Mouse (Mus musculus): ENCODE measurements around the gene Taf6l. TPM values are rescaled to one million over a fixed set of nuclear protein-coding genes. Genes with fewer than 3 reads are reported as not detected.
A peak's percentile ranks its signal among the peaks of the same experiment; 100 is the strongest.

Taf6l gene
- polyA plus RNA-seq, 1 experiment: 14.1 TPM

DNA sequence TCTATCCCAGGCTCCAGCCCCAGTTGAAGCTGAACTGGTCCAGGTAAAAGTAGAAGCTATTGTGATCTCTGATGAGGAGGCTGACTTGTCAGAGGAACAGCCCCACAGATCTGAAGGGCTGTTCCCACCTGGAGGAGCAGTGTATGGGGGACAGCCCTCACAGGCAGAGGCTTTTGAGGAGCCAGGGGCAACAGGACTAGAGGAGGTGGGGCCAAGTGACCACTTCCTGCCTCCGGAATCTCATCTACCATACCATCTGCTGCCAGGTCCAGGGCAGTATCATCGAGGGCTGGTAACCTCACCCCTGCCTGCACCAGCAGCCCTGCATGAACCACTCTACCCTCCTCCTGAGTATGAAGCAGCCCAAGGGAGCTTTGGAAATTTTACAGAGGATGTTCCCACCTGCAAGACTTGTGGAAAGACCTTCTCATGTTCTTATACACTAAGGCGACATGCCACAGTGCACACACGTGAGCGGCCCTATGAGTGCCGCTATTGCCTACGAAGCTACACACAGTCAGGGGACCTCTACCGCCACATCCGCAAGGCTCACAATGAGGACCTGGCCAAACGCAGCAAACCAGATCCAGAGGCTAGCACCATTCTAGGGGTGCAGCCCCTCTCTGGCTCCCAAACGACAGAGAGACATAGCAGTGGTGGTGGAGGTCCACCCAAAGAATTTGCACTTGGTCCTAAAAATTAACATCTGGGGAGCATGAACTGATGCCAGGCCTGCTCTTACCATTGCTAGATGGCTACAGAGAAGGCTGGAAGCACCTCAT, 17.9 kb upstream of the Taf6l start:
- H3K4me3 ChIP-seq (replicated peaks; ENCODE audit: insufficient read depth, low read depth, low read length): no peak overlapping the region
- H3K4me1 ChIP-seq (ENCODE audit: control insufficient read depth, insufficient read depth, low read length): no peaks in the 10 kb centered on the region; the same call in 1 of the 2 replicates
- TF ChIP-seq CTCF (IDR thresholded peaks at IDR 0.05; ENCODE audit: borderline replicate concordance, insufficient read depth, low read depth, low read length) (no peak), POLR2A (IDR thresholded peaks at IDR 0.05; ENCODE audit: borderline replicate concordance, insufficient read depth, low read length) (no peak)
- DNase-seq: no peak
- H3K27ac ChIP-seq (ENCODE audit: insufficient read depth, low read length): no peak overlapping the region
- WGBS: 87% methylated on average over 11 of the region's 11 CpGs
- no peaks in the 10 kb centered on the region for H3K27me3 ChIP-seq (ENCODE audit: control insufficient read depth, insufficient read depth, low read length)

DNA sequence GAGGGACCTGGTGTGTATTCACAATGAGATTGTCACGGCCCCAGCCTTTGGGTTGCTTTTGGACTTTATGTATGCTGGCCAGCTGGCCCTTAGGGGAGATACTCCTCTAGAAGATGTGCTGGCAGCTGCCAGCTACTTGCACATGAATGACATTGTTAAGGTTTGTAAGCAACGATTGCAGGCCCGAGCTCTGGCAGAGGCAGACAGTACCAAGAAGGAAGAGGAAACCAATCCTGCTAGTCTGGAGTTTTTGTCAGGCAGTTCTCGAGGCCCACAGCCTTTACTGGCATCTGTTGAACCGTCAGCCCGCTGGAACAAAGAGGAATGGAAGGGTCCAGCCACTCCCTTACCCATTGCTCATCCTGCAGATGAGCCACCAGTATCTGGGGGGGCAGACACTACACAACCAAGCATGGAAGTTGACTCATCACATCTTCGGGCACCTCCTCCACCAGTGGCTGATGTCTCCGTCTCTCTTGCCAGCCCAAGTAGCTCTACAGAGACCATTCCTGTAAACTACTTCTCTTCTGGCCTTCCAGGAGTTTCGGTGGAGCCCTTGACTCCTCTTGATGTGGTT, 17.1 kb upstream of the Taf6l start:
- H3K4me3 ChIP-seq (replicated peaks; ENCODE audit: insufficient read depth, low read depth, low read length): no peak overlapping the region

DNA sequence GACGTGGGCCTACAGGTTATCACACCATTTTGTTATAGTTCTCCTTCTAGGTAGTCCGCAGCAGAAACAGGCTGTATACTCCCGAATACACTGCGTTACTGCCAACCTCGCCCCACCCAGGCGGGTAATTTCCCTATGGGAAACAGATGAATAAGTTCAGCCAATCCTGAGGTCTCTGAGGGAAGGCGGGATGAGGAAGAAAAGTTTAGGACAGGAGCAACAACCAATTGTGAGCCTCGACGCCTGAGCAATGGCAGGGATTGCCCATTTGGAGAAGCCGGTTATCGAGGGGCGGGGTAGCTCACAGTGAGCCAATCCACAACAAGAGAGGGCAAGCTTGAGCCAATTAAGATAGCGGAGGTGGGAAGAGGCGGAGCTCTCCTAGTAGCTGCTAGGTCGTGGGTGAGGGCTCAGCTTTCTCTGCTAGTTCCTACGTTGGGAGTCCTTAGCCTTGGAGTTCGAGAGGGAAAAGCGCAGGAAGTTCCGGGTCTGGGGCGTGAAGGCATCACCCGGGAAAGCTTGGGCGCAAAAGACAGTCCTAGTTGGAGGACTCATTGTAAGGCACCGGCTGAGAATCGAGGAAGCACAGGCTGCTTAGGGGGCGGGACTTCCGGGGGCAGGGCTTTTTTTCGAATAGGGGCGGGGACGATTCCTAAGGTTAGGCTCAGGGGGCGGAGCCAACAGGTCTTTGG, 16.1 kb upstream of the Taf6l start, which contains the start of gene Zbtb3:
Zbtb3 (plus strand) TSS at position 426 of the 692 bp plus-strand sequence.
- TF ChIP-seq CTCF (IDR thresholded peaks at IDR 0.05; ENCODE audit: borderline replicate concordance, insufficient read depth, low read depth, low read length) (no peak), POLR2A (IDR thresholded peaks at IDR 0.05; ENCODE audit: borderline replicate concordance, insufficient read depth, low read length) (peak; percentile 69; the same call in 1 of the 2 replicates)
- peak within 1 kb of the TSS; percentile 89 for H3K4me3 ChIP-seq (replicated peaks; ENCODE audit: insufficient read depth, low read depth, low read length)
- WGBS: under 1% methylated on average over 30 of the region's 30 CpGs
- H3K27ac ChIP-seq (ENCODE audit: insufficient read depth, low read length): peak within 1 kb of the TSS; percentile 41; the same call in 1 of the 2 replicates
- no peaks in the 10 kb centered on the region for H3K27me3 ChIP-seq (ENCODE audit: control insufficient read depth, insufficient read depth, low read length)
- H3K4me1 ChIP-seq (ENCODE audit: control insufficient read depth, insufficient read depth, low read length): no peaks in the 10 kb centered on the region; the same call in 1 of the 2 replicates
- peak; percentile 95 to 99 for DNase-seq

More for the DNA sequence above, 17.1 kb upstream of the Taf6l start:
- 69% methylated on average over 9 of the region's 9 CpGs for WGBS
- Histone ChIP-seq H3K27me3 (ENCODE audit: control insufficient read depth, insufficient read depth, low read length) (no peaks in the 10 kb centered on the region), H3K27ac (ENCODE audit: insufficient read depth, low read length) (0 out of 2 replicates have a peak overlapping the region, but pooled peaks have one; percentile 6), H3K4me1 (ENCODE audit: control insufficient read depth, insufficient read depth, low read length) (no peaks in the 10 kb centered on the region; the same call in 1 of the 2 replicates)
- TF ChIP-seq POLR2A (IDR thresholded peaks at IDR 0.05; ENCODE audit: borderline replicate concordance, insufficient read depth, low read length): no peak
- TF ChIP-seq CTCF (IDR thresholded peaks at IDR 0.05; ENCODE audit: borderline replicate concordance, insufficient read depth, low read depth, low read length): no peak
- no peak for DNase-seq

DNA sequence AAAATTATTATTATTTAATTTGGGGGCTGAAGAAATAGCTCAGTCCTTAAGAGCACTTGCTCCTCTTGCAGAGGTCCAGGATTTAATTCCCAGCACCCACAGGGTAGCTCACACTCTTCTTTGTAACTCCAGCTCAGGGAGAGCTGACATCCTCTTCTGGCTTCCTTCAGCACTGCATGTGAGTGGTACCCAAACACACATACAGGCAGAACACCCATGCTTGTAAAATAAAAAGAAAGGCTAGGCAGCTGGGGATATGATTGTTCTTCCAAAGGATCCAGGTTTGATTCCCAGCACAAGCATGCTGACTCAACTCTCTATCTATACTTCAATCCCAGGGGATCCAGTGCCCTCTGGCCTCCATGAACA, 12.7 kb upstream of the Taf6l start:
- no peak overlapping the region for H3K27ac ChIP-seq (ENCODE audit: insufficient read depth, low read length)
- H3K27me3 ChIP-seq (ENCODE audit: control insufficient read depth, insufficient read depth, low read length): no peaks in the 10 kb centered on the region
- no peak overlapping the region for H3K4me3 ChIP-seq (replicated peaks; ENCODE audit: insufficient read depth, low read depth, low read length)
- DNase-seq: no peak
- no peaks in the 10 kb centered on the region; the same call in 1 of the 2 replicates for H3K4me1 ChIP-seq (ENCODE audit: control insufficient read depth, insufficient read depth, low read length)
- TF ChIP-seq POLR2A (IDR thresholded peaks at IDR 0.05; ENCODE audit: borderline replicate concordance, insufficient read depth, low read length): no peak
- TF ChIP-seq CTCF (IDR thresholded peaks at IDR 0.05; ENCODE audit: borderline replicate concordance, insufficient read depth, low read depth, low read length): no peak

GRCm38 (mm10) chr19:8798264-8798946, 12.2 kb upstream of the Taf6l start, which contains the start of gene Polr2g:
Gene Polr2g, minus strand, starts transcription at chr19:8798577.
- peak within 1 kb of the TSS; percentile 51; the same call in 1 of the 2 replicates for H3K27ac ChIP-seq (ENCODE audit: insufficient read depth, low read length)
- TF ChIP-seq CTCF (IDR thresholded peaks at IDR 0.05; ENCODE audit: borderline replicate concordance, insufficient read depth, low read depth, low read length) (no peak), POLR2A (IDR thresholded peaks at IDR 0.05; ENCODE audit: borderline replicate concordance, insufficient read depth, low read length) (peak; percentile 76; the same call in 1 of the 2 replicates)

DNA sequence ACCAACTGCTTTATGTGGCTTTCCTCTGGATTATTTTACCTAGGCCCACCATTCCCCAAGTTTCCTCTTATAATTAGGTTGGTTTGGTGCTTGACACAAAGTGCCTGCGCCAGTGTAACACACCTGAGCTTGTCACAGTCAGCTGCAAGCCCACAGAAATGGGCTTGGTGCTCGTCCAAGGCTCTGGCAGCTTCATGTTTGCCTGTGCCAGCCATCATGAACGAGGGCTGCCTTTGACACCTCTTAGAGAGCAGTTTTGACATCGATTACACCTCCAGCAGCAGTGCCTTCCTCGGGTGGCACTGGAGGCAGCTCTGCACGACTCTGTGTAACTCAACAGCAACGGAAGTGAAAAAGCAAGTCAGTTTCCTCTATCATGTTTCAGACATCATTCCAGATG, 4.0 kb upstream of the Taf6l start:
- H3K4me1 ChIP-seq (ENCODE audit: control insufficient read depth, insufficient read depth, low read length): peaks cover 3% of the 10 kb centered on the region; the same call in 1 of the 2 replicates
- no peaks in the 10 kb centered on the region for H3K27me3 ChIP-seq (ENCODE audit: control insufficient read depth, insufficient read depth, low read length)
- H3K4me3 ChIP-seq (replicated peaks; ENCODE audit: insufficient read depth, low read depth, low read length): no peak overlapping the region
- DNase-seq: no peak
- WGBS: 48% methylated on average over 7 of the region's 7 CpGs
- TF ChIP-seq POLR2A (IDR thresholded peaks at IDR 0.05; ENCODE audit: borderline replicate concordance, insufficient read depth, low read length) (no peak), CTCF (IDR thresholded peaks at IDR 0.05; ENCODE audit: borderline replicate concordance, insufficient read depth, low read depth, low read length) (no peak)
- no peak overlapping the region for H3K27ac ChIP-seq (ENCODE audit: insufficient read depth, low read length)

More at GRCm38 (mm10) chr19:8798264-8798946, 12.2 kb upstream of the Taf6l start, which contains the start of gene Polr2g:
- WGBS: under 1% methylated on average over 25 of the region's 25 CpGs
- no peaks in the 10 kb centered on the region; the same call in 1 of the 2 replicates for H3K4me1 ChIP-seq (ENCODE audit: control insufficient read depth, insufficient read depth, low read length)
- no peaks in the 10 kb centered on the region for H3K27me3 ChIP-seq (ENCODE audit: control insufficient read depth, insufficient read depth, low read length)
- peak; percentile 86 to 90 for DNase-seq
- H3K4me3 ChIP-seq (replicated peaks; ENCODE audit: insufficient read depth, low read depth, low read length): peak within 1 kb of the TSS; percentile 97

GRCm38 (mm10) chr19:8789171-8789570, 3.0 kb upstream of the Taf6l start:
- Histone ChIP-seq H3K4me3 (replicated peaks; ENCODE audit: insufficient read depth, low read depth, low read length) (no peak overlapping the region), H3K27ac (ENCODE audit: insufficient read depth, low read length) (peak overlapping the region; percentile 12; the same call in 1 of the 2 replicates), H3K27me3 (ENCODE audit: control insufficient read depth, insufficient read depth, low read length) (no peaks in the 10 kb centered on the region), H3K4me1 (ENCODE audit: control insufficient read depth, insufficient read depth, low read length) (peaks cover 3% of the 10 kb centered on the region; the same call in 1 of the 2 replicates)
- TF ChIP-seq CTCF (IDR thresholded peaks at IDR 0.05; ENCODE audit: borderline replicate concordance, insufficient read depth, low read depth, low read length) (no peak), POLR2A (IDR thresholded peaks at IDR 0.05; ENCODE audit: borderline replicate concordance, insufficient read depth, low read length) (no peak)
- 18% methylated on average over 1 of the region's 1 CpGs for WGBS
- DNase-seq: peak in 1 of 2 experiments; percentile 38

Data from cerebellum, adult 2 months (tissue).